Mouse (Mus musculus) cerebellum, postnatal 14 days (tissue): ENCODE data around the gene Crb2.

Source experiments
- DNase-seq, 2 experiments: peaks; one replicate each; pipeline ENCODE4 v3.0.0; 2021; ENCODE audit warnings: mixed read lengths in 2 of 2

Crb2 gene

DNA sequence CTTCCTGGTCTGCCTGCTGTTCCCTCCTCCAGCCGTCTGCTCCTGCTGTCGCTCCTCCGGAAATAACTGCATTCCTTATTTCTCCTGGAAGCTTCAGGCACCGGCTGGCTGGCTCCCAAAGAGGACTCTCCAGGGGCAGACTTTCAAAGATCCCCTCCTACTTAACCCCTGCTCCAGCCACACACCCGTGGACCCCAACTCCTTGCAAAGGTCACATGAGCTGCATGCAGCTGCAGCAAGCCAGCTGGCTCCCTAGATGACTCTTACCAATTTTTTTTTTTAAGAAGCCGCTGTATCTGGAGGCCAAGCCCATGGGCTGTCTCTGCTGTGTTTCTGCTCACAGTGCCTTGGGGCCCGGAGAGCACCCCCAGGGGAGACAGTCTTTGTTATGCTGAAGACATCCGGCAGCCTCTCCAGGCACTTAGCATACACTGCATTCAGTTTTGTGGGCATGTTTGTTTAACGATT, 8.9 kb upstream of the Crb2 start:
- no peak for DNase-seq

DNA sequence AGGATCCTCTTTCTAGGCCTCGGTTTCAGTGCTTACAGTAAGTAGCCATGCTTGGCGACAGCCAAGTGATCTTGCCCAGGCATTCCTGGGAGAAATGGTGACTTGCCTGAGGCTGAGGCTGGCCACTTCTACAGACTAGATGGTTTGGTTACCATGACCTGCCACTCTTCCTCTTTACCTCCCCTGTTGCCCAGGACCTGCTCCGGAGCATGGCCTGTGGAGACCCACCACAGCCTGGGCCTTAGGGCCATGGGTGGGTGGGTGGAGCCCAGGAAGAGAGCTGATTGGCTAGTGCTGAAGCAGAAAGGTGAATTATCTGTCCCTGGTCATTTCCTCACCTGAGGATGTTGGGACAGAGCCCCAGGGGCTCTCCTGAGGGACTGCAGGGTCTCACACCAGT, 8.3 kb upstream of the Crb2 start:
- no peak for DNase-seq

DNA sequence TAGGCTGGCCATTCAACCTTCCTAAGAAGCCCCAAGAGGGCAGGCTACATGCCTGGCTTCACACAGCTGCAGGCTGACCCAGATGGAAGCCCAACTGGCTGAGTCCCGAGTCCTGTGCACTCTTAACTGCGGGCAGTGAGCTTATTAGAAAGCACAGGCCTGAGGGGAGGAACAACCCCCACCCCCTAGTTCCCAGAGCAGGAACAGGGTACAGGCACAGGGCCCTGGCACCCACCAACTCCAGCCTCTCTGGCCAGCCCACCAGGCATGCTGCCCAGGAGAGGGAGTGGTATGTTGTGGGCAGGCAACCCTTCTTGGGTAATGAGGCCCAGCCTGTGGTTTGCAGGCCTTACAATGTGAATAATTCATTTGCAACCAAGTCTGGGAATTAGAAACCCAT, 7.1 kb upstream of the Crb2 start:
- peak in 1 of 2 experiments; percentile 63 for DNase-seq

DNA sequence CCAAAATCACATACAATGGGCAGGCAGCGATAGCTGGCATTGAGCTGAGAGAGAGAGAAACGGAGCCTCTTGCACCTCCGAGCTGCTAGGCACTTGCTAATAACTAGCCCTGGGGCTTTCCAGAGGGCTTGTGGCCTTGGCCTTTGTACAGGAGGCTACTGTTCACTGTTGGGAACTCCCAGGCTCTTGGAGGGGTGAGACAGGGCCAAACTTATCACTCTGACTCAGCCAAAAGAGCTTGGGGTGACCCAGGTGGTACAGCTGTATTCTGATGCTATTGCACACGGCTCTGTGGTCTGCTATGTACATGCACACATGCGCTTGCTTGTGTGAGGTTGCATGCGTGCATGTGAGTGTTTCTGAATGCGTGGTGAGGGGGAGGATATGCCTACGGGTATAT, 6.3 kb upstream of the Crb2 start:
- no peak for DNase-seq

DNA sequence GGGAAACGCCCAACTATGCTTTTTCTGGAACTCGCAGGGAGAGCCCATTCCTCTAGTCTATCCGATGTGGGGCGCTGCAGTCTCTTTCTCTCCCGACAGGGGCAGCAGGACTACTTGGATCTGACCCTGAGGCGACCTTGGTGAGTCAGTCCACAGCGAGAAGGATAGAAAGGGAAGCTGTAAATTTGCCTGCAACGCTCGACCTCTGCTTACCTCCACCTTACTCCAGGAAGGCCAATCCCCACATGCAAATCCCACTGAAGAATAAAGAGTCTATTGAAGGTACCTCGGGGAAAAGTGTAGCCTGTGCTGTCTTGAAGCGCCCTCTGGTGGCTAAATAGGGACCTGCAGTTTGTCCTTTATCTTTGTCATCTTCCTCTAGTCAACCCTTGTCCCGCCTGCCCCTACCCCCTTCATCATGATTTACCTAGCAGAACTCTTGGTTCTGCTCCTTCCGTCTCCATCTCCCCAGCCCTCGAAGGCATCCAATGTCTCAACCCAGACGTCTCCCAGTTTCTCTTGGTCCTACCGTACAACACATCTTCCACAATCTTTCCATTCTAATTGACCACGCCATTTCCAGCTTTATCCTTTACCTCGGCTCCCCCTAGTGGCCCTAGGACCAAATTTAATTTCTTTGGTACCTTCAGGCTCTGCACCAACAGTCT, 4.3 kb upstream of the Crb2 start:
- peak; percentile 96 to 97 for DNase-seq

DNA sequence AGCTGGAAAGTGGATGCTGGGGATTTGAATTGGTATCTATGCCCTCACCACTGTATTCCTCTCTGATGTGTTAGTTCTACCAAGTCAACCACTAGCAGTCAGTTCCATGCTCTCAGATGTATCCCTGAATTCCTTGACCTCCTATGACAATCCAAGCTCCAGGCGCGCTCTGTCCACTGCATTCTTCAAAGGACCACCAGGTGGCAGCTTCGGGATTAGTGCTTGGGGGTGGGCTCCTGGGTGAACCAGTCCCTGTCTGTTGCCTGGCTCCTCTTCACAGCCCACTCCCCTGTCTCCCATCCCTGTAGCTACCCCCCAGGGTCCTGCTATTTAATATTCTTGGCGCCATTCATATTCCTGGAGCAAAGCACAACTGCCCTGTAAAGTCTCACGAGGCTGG, 1.5 kb upstream of the Crb2 start:
- DNase-seq = peak; percentile 74 to 81

DNA sequence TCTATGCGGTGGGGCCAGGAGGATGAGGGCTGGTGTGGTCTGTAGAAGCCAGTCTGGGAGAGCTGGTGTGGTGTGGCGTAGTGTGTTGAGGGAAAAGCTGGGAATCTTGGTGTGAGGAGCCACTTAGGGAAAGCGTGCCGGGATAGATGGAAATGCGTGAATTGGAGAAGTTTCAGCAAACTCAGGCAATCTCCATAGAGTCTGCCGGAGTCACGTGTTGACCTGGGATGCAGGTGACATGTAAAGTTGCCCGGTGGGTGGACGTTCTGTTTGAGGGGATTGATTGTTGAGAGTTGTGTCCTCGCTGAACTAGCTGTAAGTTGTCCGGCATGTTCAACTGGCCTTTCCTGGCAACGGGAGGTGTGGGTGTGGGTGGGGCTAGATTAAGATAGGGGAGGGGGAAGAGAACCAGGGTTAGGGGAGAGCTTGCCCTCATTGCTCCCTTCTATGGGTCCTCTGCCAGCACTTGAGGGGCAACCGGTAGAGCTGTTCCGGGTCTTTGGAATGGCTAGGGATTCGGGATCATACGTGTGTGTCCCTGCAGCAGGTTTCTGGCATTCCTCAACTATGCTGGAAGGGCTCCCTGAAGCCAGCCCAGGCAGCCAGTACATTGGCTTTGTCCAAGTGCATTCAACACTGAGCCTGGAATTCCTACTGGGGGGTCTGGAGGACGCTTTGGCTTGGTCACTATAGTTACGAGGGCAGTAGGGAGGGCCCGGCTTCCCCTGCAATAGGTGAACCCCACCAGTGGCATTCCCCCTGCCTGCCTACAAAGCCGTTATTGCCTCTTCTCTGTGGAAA, 762 bp downstream of the Crb2 start:
- DNase-seq = peak in 1 of 2 experiments; percentile 59

DNA sequence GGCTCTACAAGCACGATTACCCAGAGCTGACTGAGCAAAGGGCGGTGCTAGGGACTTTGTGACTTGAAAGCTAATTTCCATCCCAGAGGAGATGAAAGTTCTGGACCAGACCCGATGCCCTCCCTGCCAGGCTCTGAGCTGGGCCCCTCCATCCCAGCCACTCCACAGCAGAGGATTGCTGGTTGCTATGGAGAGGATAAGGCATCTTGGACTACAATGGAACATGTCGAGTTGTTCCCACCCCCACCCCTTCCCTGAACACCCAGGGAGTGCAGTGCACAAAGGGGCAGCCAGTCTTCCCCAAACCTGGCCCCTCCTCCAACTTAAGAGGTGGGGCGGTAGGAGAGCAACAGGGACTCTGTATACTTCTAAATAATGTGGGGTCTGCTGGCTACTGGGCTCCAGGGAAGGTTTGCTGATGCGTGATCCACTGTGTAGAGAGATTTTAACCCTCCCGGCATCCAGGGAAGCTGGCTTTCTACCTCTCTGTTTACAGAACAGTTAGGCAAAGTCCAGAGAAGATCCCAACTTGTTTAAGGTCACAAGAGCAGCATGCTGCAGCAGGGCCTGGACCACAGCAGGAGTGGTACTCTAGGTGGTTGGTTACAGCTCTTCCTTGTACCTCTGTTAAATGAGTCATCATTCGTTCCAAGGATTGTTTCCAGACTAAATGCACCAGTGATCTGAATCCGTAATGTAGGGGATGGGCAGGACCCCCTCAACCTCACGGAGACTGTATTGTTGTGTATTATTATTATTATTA, 2.1 kb downstream of the Crb2 start:
- DNase-seq = no peak

DNA sequence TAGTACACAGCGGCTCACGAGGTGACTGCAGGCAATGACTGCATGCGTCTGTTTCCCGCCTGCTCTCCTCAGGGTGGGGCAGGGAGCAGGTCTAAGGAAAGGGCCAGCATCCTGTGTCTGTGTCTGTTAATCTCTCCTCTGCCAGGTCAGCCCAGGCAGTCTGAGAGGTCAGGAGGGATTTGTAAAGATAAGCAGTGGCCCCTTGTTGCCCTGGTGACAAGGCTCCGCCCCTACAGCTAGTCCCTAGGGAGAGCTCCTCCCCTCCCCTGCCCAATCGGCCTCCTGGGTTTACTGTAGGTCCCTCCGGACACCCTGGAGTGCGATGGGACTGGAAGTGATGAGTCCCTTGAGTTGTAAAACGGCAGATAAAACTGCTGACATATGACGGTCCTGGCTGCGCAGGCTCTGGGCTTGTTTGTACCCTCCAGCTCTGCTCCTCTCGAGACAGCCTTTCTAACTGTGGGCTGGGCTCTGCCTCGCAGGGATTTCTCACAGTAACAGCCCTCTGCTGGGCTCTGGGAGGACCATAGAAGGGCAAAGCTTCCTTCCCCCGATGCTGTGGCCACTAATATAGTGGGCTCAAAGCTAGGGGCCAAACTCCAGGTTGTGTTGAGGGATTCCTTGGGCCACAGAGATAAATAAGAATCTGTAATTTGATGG, 4.4 kb downstream of the Crb2 start:
- no peak for DNase-seq

DNA sequence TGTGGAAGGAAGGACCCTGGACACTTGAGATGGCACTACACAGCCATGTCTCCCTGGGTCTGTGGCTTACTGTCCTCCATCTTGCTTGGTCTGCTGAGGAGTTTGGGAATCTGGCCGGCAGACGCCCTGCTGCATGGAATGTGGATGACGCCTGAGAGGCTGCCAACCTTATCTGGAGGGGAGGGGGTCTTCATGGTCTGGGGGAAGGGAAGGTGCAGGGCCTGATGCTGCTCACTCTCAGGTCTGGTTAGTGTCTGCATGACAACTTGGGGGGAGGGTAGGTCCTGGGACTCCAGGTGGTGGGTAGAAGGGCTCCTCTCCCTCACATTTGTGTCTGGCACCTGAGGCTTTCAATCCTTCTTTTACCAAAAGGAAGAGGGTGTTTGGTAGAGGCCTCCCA, 5.4 kb downstream of the Crb2 start:
- DNase-seq = no peak

DNA sequence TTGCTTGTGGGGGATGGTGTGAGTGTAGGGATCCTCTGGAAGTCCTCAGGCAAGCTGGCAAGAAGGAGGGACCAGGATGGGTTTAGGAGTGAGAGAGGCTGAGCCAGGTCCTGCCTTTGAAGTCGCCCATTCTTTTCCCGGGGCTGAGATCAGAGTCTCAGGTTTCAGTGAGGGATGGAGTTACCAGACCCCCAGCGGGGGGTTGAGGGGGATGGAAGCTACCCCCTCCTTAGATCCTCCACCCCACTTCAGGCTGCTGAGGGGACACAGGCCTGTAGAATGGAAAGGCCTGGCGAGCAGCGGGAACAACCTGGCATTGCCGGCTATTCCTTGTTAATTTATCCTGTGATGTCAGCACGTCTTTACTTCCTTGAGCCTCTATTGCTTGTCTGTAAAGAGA, 6.0 kb downstream of the Crb2 start:
- DNase-seq = no peak

DNA sequence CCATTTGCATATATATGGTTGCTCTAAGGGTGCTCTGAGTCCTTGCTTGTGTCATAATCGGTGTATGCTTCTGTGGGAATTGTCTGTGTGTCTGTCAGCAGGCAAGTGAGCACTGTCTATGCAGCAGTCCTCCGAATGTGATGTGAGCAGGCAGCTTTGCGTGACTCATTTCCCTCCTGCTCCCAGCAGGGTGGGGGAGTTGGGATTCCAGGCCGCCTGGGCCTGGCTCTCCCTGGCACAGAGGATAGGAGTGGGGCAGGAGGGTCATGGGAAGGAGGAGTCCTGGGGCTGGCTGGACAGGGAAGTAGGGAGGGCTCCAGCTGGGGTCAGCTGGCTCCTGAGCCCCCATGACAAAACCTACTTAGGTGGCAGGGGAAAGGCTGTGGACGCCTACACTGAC, 8.4 kb downstream of the Crb2 start:
- DNase-seq = no peak

DNA sequence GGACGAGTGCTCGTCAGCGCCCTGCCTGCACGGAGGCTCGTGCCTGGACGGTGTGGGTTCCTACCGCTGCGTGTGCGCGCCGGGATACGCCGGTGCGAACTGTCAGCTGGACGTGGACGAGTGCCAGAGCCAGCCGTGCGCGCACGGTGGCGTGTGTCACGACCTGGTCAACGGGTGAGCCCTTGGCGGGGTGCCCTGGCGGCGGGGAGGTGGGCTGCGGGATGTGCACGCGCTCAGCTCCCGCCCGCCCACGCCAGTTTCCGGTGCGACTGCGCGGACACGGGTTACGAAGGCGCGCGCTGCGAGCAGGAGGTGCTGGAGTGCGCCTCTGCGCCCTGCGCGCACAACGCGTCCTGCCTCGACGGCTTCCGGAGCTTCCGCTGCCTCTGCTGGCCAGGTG, 10.4 kb downstream of the Crb2 start:
- DNase-seq = peak; percentile 53 to 69

DNA sequence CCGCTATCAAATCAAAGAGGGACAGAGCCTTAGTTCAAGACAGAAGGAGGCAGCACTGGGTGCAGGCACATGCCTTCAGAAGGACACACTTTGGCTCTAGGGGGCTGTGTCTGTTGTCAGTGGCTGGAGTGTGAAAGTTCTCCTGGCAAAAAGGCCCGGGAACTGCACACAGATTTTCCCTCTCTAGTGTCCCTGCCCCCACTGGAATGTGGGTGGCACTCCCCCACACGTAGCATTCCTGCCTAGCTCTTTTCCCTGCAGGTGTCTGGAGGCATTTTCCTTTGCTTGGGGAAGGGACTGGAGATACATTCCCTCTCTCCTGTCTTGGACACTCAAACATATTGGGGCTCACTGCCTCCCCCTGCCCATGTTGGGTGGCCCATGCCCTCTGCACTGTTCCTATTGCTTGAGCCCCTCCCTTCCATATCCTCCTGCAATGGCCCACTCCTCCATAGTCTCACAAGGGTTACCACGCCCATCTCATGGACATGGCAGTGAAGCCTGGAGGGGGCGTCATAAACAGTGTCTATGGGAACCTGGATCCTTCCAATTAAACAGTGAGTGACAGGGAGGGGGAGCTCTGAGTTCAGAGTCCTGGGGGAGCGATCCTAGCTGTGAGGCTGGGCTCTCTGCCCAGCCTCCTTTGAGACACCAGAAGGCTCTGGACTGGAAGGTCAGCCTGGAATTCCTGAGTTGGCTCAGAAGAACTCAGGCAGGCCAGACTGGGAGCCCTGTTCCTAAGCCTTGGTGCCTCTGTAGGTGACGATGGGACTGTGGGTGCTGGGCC, 12.3 kb downstream of the Crb2 start:
- peak; percentile 57 to 65 for DNase-seq

DNA sequence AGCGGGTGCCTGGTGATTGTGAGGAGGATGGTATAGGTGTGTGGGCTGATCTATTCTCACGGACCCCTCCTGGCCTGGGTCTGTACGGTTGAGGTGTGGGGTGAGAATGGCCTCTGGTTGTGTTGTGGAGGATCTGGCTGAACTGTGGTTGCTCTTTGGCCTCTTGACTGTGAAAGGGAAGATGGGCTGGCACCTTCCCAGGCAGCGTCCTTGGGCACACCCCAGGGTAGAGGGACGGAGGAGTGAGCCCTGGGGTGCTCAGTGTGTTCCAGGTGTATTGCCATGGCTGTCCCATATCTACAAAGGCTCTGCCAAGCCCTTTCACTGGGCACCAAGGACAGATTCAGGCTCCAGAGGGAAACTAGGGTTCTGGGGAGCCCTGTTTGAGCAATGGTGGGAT, 13.0 kb downstream of the Crb2 start:
- DNase-seq = no peak

DNA sequence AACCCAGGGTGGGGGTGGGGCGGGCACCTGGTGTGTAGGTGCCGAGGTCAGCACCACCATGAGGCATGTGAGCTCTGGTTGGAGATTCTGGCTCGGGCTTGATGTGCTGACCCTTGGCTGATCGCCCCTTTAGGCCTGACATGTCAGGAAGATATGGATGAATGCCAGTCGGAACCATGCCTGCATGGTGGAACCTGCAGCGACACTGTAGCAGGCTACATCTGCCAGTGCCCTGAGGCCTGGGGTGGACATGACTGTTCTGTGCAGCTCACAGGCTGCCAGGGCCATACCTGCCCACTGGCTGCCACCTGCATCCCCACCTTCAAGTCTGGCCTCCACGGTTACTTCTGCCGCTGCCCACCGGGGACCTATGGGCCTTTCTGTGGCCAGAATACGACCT, 13.9 kb downstream of the Crb2 start:
- DNase-seq = peak in 1 of 2 experiments; percentile 60

DNA sequence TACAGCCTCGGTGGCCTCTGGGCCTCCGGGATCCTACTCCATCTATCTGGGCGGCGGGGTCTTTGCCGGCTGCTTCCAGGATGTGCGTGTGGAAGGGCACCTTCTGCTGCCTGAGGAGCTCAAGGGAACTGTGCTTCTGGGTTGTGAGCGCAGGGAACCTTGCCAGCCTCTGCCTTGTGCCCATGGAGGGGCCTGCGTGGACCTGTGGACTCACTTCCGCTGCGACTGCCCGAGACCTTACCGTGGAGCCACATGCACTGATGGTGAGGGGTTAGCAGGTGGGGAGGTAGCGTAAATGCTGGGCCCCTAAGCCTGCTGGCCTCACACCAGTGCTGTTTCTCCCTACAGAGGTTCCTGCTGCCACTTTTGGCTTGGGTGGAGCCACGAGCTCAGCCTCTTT, 14.7 kb downstream of the Crb2 start:
- DNase-seq = peak; percentile 54 to 62

DNA sequence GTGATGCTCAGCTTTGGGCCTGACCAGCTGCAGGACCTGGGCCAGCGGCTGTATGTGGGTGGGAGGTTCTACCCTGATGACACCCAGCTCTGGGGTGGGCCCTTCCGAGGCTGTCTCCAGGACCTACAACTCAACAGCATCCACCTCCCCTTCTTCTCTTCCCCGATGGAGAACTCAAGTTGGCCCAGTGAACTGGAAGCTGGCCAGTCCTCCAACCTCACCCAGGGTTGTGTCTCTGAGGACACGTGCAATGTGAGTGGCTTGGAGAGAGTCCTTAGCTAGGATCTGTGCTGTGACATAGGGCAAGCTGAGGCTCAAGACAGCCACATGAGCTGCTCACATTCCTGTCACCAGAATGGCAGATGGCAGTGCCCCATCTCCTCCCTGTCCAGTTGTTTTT, 15.3 kb downstream of the Crb2 start:
- DNase-seq = peak in 1 of 2 experiments; percentile 52

DNA sequence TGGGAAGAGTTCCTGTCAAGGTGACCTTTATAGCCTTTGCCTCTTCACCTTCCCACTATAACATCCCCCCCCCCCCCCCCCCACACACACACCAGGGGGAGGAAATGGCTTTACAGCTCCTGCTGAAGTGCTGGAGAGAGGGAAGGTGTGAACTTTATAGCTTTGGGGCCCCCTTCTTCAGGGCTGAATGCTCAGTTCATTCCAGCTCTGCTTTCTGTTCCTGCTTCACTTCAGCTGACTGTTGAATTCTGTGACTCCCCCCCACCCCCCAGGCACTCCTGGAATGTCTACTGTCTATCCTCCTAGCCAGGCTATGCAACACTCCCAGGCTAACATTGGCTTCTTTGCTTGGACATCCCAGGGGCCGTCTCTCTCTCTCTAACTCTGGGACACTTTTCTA, 20.0 kb downstream of the Crb2 start:
- no peak for DNase-seq

DNA sequence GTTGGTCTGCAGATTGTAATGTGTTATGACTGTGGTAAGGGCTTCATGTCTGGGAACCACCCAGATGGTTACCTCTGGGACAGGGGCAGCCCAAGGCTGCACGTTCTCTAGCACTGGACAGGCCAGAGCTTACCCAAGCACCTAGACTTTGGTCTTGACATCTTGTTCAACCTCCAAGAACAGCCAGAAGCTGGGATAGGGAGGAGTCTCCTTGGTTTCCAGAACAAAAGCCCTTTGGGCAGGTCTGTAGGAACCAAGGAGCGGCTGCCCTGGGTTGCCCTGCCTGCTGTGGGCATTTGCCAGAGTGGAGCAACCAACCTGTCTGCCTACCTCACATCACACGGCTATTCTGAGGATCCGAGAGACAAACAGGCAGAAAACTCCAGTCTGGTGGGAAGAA, 21.0 kb downstream of the Crb2 start:
- DNase-seq = no peak

DNA sequence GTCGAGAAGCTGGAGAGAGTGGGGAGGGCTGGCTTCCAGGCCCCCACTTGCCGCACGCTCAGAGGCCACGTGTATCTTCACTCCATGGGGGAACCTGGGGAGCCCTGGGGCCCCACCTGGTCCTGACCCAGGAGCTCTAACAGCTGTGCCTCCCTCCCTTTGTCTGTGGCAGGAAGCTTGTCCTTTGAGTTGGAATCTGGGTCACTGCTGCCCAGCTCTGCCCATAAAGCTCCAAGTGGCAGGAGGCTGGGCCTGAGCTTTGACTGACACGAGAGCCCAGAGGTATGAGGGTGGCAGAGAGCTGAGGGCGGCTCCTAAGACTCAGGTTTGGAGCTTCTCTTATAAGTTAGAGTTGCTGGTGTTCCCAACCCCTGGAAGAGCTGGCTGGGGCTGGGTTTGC, 23.1 kb downstream of the Crb2 start:
- no peak for DNase-seq

DNA sequence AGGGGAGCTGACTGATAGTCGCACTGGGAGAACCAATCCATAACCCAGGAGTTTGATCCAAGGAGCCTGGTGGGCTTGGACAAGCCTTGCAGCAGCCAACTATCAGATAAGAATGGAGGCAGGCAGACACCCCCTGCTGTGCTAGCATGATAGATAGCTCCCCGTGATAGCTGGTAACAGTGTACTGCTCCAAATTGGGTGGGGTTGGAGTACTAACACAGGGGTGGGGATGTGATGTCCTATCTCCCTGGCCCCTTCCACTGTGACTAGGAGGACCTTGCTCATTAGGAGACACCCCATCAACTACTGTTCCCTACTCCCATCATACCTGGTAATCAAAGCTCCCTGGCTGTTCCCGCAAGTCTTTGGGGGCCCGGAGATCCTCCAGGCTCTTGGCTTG, 25.6 kb downstream of the Crb2 start:
- no peak for DNase-seq
